35 mouse cellular contexts compared by ENCODE assay signal in genomic region chr4:119707326-119707725, GRCm38 (mm10). TPM values are rescaled to one million over a fixed set of nuclear protein-coding genes. Genes with fewer than 3 reads are reported as not detected.
DNase-seq lines count a peak whose midpoint lies in the region; ATAC-seq and TF ChIP-seq lines count a peak whose summit lies in the region.
"Had no signal": no experiment of that assay in that cellular context is flagged by ENCODE, and none has a peak within 500 bp of the region (broad histone marks: within the 10 kb centered on the region; RNA-seq: fewer than 3 reads in every experiment).

No protein-coding gene starts in this region.

- peaks cover 2% of the 10 kb centered on the region; the same call in 1 of the 2 replicates for H3K27me3 ChIP-seq in heart, embryonic 11.5 days (ENCODE audit: control insufficient read depth, insufficient read depth, low read length)
- no peaks in the 10 kb centered on the region for H3K27me3 ChIP-seq in kidney, adult 2 months (replicated peaks; ENCODE audit: control insufficient read depth, insufficient read depth, low read length)
- H3K27me3 ChIP-seq: CH12.LX; forebrain, embryonic 13.5 days; hindbrain, embryonic 13.5 days; intestine, embryonic 15.5 days; Patski had no signal

- no peak overlapping the region for H3K4me2 ChIP-seq in heart, embryonic 11.5 days
- H3K4me2 ChIP-seq: forebrain, embryonic 13.5 days; hindbrain, embryonic 13.5 days; intestine, embryonic 15.5 days had no signal

- H3K27ac ChIP-seq in heart, embryonic 11.5 days (ENCODE audit: low read depth, low read length) = no peak overlapping the region
- no peak overlapping the region for H3K27ac ChIP-seq in kidney, adult 2 months (ENCODE audit: insufficient read depth, low read depth, low read length)
- H3K27ac ChIP-seq: forebrain, embryonic 10.5 days; forebrain, embryonic 13.5 days; hindbrain, embryonic 10.5 days; hindbrain, embryonic 13.5 days; intestine, embryonic 15.5 days had no signal

- no peaks in the 10 kb centered on the region for H3K4me1 ChIP-seq in heart, embryonic 11.5 days (ENCODE audit: control insufficient read depth, insufficient read depth, low read length)
- H3K4me1 ChIP-seq in kidney, adult 2 months (ENCODE audit: control insufficient read depth, insufficient read depth, low read length) = no peaks in the 10 kb centered on the region
- H3K4me1 ChIP-seq: forebrain, embryonic 13.5 days; intestine, embryonic 15.5 days had no signal

- no peak for TF ChIP-seq CTCF in kidney, adult 2 months (conservative IDR thresholded peaks at IDR 0.05; ENCODE audit: insufficient read depth, insufficient read length, low read depth, low read length)
- no peak for TF ChIP-seq CTCF in brain, embryonic 14.5 days (IDR thresholded peaks at IDR 0.05; ENCODE audit: borderline replicate concordance, extremely low read depth, insufficient read depth, insufficient read length)

- DNase-seq in heart, adult 11 months = peak; percentile 93
- DNase-seq in heart, postnatal 36 days = no peak
- DNase-seq in heart, adult 9 months (ENCODE audit: low spot score in 2 of 2) = peak; percentile 36 to 38
- DNase-seq in kidney, postnatal 10 days = peak; percentile 26
- DNase-seq in kidney, adult 2 months = no peak
- DNase-seq in brain, embryonic 14.5 days (ENCODE audit: low read depth) = peak; percentile 9
- DNase-seq in spleen, postnatal 14 days (ENCODE audit: low spot score in 2 of 2) = no peak
- DNase-seq: adrenal gland, postnatal 10 days; adrenal gland, postnatal 36 days; B cell, adult 2 months; cerebellum, adult 11 months; cerebellum, adult 2 months; cerebellum, adult 9-11 months; cerebellum, postnatal 25 days; gastrocnemius, postnatal 10 days; gastrocnemius, postnatal 36 days; kidney, adult 18-20 months had no signal

- H3K9me3 ChIP-seq in heart, embryonic 11.5 days (replicated peaks; ENCODE audit: control insufficient read depth, low read length) = no peaks in the 10 kb centered on the region
- H3K9me3 ChIP-seq: forebrain, embryonic 10.5 days; forebrain, embryonic 13.5 days; G1E; hindbrain, embryonic 10.5 days; hindbrain, embryonic 13.5 days; intestine, embryonic 15.5 days had no signal

- H3K9ac ChIP-seq in heart, embryonic 11.5 days (ENCODE audit: low read depth, low read length) = no peak overlapping the region
- H3K9ac ChIP-seq: forebrain, embryonic 13.5 days; hindbrain, embryonic 13.5 days; intestine, embryonic 15.5 days had no signal

- 75% methylated on average over 5 of the region's 5 CpGs for WGBS in heart, embryonic 11.5 days (ENCODE audit: insufficient replicate concordance)
- 72% methylated on average over 5 of the region's 5 CpGs for WGBS in kidney, adult 2 months

- ATAC-seq in heart, embryonic 11.5 days (replicated peaks; ENCODE audit: insufficient number of reproducible peaks, low FRiP score, low TSS enrichment) = no peak
- ATAC-seq: forebrain, embryonic 13.5 days; forebrain, embryonic 16.5 days; hindbrain, embryonic 16.5 days; intestine, embryonic 15.5 days; Patski had no signal

- no peaks in the 10 kb centered on the region for H3K36me3 ChIP-seq in heart, embryonic 11.5 days (ENCODE audit: control insufficient read depth, insufficient read depth, low read length)
- no peaks in the 10 kb centered on the region for H3K36me3 ChIP-seq in kidney, adult 2 months (ENCODE audit: control insufficient read depth, insufficient read depth, low read length)
- H3K36me3 ChIP-seq: forebrain, embryonic 10.5 days; G1E; hindbrain, embryonic 10.5 days; hindbrain, embryonic 13.5 days; intestine, embryonic 15.5 days had no signal

- no peak overlapping the region for H3K4me3 ChIP-seq in heart, embryonic 11.5 days (ENCODE audit: low read depth, low read length)
- H3K4me3 ChIP-seq in kidney, adult 2 months (ENCODE audit: insufficient read depth, low read depth, low read length) = no peak overlapping the region
- H3K4me3 ChIP-seq: forebrain, embryonic 10.5 days; forebrain, embryonic 13.5 days; hindbrain, embryonic 10.5 days; hindbrain, embryonic 13.5 days; intestine, embryonic 15.5 days had no signal

- intact Hi-C loops in heart, postnatal 36 days (cut with DNase I) = no loop called here

- TF ChIP-seq POLR2A in kidney, adult 2 months (IDR thresholded peaks at IDR 0.05; ENCODE audit: low read depth, low read length) = no peak
- TF ChIP-seq POLR2A in brain, embryonic 14.5 days (IDR thresholded peaks at IDR 0.05; ENCODE audit: borderline replicate concordance, extremely low read depth, insufficient read depth, insufficient read length, poor library complexity, severe bottlenecking) = no peak

RNA-seq across cellular contexts. Expression of gene Hivep3, which starts 26.3 kb away (rescaled TPM):
- 1 to 10 TPM; 5.7 to 6.3 TPM for total RNA-seq in heart, postnatal 36 days (2021)
- 4.8 and 6.7 TPM in 2 replicates for polyA plus RNA-seq in heart, embryonic 11.5 days (2014; fragmentation: Nextera tagmentation; extraction: Ambion mirVana)
- 4.8 and 5.8 TPM in 2 replicates for polyA plus RNA-seq in kidney, adult 2 months (2012; rRNA removed)
- 14.1 and 14.8 TPM in 2 replicates for polyA plus RNA-seq in brain, embryonic 14.5 days (2012; rRNA removed)
- polyA plus RNA-seq: G1E had no signal

RNA-seq across cellular contexts. Expression of gene Guca2b, which starts 48.6 kb away (rescaled TPM):
- total RNA-seq in heart, postnatal 36 days (2021) = under 1 TPM in 1 of 2 experiments, not detected in 1; 0.89 TPM
- not detected in 2 replicates for polyA plus RNA-seq in heart, embryonic 11.5 days (2014; fragmentation: Nextera tagmentation; extraction: Ambion mirVana)
- polyA plus RNA-seq in kidney, adult 2 months (2012; rRNA removed) = 819 and 823 TPM in 2 replicates
- 2.5 TPM in 1 of 2 replicates, not detected in the other for polyA plus RNA-seq in brain, embryonic 14.5 days (2012; rRNA removed)
- total RNA-seq: adrenal gland, postnatal 10 days; adrenal gland, postnatal 36 days; common myeloid progenitor, adult 5-6 weeks; gastrocnemius, adult 18-20 months; gastrocnemius, postnatal 10 days; gastrocnemius, postnatal 36 days; granulocyte monocyte progenitor cell, adult 5-6 weeks had no signal
- polyA plus RNA-seq: cerebellum, adult 2 months; embryonic facial prominence, embryonic 11.5 days; embryonic facial prominence, embryonic 14.5 days; forebrain, embryonic 10.5 days; forebrain, embryonic 13.5 days; forebrain, embryonic 16.5 days; G1E; heart, embryonic 14.5 days; heart, postnatal 0 days; hindbrain, embryonic 10.5 days; hindbrain, embryonic 13.5 days; hindbrain, embryonic 16.5 days had no signal

Comparison
In these comparisons a context has a peak if more than half of its experiments do, and no peak if none do; other contexts are left out.
1. DNase-seq: peak in heart, adult 11 months (single experiment), heart, adult 9 months (2 of 2), kidney, postnatal 10 days (single experiment) and brain, embryonic 14.5 days (single experiment); none in heart, postnatal 36 days (0 of 2), kidney, adult 2 months (single experiment) and spleen, postnatal 14 days (0 of 2).
2. RNA of gene Guca2b, which starts 48.6 kb away (polyA plus RNA-seq): 819 to 823 TPM in kidney, adult 2 months; 2.5 TPM in brain, embryonic 14.5 days and not detected in heart, embryonic 11.5 days; every median in the first group is over 100 times any median in the second.